Mouse (Mus musculus) testis, postnatal 14 days (tissue): ENCODE data around the gene Tor1aip2.

Source experiments
- DNase-seq: peaks from one replicate; pipeline ENCODE4 v3.0.0; 2021; ENCODE audit warnings: low spot score

The Tor1aip2 gene

DNA sequence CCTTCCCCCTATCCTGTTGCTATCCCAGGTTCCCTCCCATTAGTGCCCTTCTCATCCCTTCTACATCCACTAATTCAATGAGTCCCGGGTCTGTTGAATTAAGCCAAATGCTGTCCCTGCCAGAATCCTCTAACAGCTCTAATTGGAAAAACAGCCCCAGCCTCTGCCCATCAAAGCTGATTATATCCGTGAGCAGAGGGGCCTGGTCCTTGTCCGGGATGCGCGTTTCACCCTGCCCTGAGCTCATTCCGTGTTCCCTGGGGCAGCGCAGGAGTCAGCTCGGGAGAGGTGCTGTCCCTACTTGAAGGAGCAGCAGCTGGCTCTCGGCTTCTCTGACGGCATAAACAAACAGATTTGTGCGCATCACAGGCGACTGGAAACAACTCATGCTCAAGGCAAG is 76.5 kb downstream of the Tor1aip2 start:
- DNase-seq: no peak

DNA sequence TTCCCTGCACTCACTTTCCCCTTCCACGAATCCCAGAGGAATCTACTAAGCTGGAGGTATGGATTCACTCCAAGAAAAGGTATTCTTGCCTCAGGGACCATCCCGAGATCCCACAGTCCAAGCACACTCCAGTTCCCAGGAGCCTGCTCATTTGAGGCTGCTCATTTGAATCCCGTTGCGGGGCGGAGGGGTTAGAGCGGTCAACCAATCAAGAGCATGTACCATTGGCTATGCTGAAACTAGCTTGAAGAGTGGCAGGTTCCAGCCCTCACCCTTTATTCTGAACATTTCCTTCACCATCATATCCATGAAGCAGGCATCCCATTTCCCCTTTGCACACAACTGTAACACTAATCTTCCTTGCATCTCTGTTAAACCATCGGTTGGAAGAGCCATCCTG is 76.9 kb downstream of the Tor1aip2 start:
- no peak for DNase-seq

GRCm38 (mm10) chr1:156113884-156114499 is 78.8 kb downstream of the Tor1aip2 start:
- DNase-seq: no peak

GRCm38 (mm10) chr1:156116770-156117169 is 81.6 kb downstream of the Tor1aip2 start:
- no peak for DNase-seq
